Mouse (Mus musculus) hindbrain, postnatal 0 days (tissue): ENCODE measurements around the gene Lsm4. TPM values are rescaled to one million over a fixed set of nuclear protein-coding genes. Genes with fewer than 3 reads are reported as not detected.

Experiments used
- ATAC-seq: fragments of 200-750 bp; cut with Nextera tagmentation; 2 replicates; pipeline ENCODE4 v1.8.0; 2017; ENCODE audit warnings: mild to moderate bottlenecking, moderate TSS enrichment, moderate library complexity
- DNase-seq: peaks from one replicate; pipeline ENCODE4 v3.0.0-alpha.2; 2015; ENCODE audit warnings: low spot score
- H3K27ac ChIP-seq: fragments of 300-500 bp; sonication (generic); 2 replicates; pipeline ENCODE4 v1.5.1; 2014; ENCODE audit warnings: mild to moderate bottlenecking
- H3K27me3 ChIP-seq: fragments of 300-500 bp; sonication (generic); 2 replicates; pipeline ENCODE4 v1.6.1; 2014; ENCODE audit warnings: low read length, mixed read lengths; ENCODE audit not compliant: insufficient read depth
- H3K36me3 ChIP-seq: fragments of 300-500 bp; sonication (generic); 2 replicates; pipeline ENCODE4 v1.6.1; 2014; ENCODE audit warnings: low read length, mixed read lengths; ENCODE audit not compliant: insufficient read depth
- H3K4me1 ChIP-seq: fragments of 300-500 bp; sonication (generic); 2 replicates; pipeline ENCODE4 v1.6.1; 2014; ENCODE audit warnings: antibody characterized with exemption, low read length, mixed read lengths; ENCODE audit not compliant: insufficient read depth
- H3K4me2 ChIP-seq: fragments of 300-500 bp; sonication (generic); 2 replicates; pipeline ENCODE4 v1.6.1; 2014; ENCODE audit warnings: low read depth, mild to moderate bottlenecking, low read length, moderate library complexity, mixed read lengths
- H3K4me3 ChIP-seq: fragments of 300-500 bp; sonication (generic); 2 replicates; pipeline ENCODE4 v1.5.1; 2014; ENCODE audit warnings: low read length
- H3K9ac ChIP-seq: fragments of 300-500 bp; sonication (generic); replicated peaks from 2 replicates; pipeline ENCODE4 v1.6.1; 2014; ENCODE audit warnings: mild to moderate bottlenecking, low read length, moderate library complexity, mixed read lengths
- H3K9me3 ChIP-seq: fragments of 300-500 bp; sonication (generic); 2 replicates; pipeline ENCODE4 v1.6.1; 2016; ENCODE audit warnings: low read length, mixed read lengths
- CTCF ChIP-seq: IDR thresholded peaks from 2 replicates; pipeline ENCODE4 v1.5.1; 2016; ENCODE audit warnings: antibody characterized with exemption, control low read depth, low read depth
- WGBS: fragments of 180-500 bp; shearing (Covaris S2); extraction: QIAGEN DNeasy Blood & Tissue Kit; methylation state at CpG from one replicate; pipeline ENCODE4 v1.1.7; 2014; 5-methylcytosine and 5-hydroxymethylcytosine counted together
- polyA plus RNA-seq: library from polyadenylated mRNA; unstranded; fragments of >200 nt; fragmentation: Nextera tagmentation; extraction: Ambion mirVana; gene quantifications from 2 replicates; pipeline ENCODE4 v1.2.1, GENCODE M21; 2015
- total RNA-seq: library from RNA; depleted of rRNA; stranded (reverse); fragments of >200 nt; gene quantifications from 2 replicates; pipeline ENCODE4 v1.2.3, GENCODE M21; 2014

Lsm4 gene
- total and polyA plus RNA-seq, 2 experiments from 2014 or later: 188 to 301 TPM

GRCm38 (mm10) chr8:70647343-70648163 lies 25.5 kb upstream of the Lsm4 start:
- Histone ChIP-seq H3K4me3 (no peak overlapping the region), H3K4me2 (no peak overlapping the region), H3K27ac (0 out of 2 replicates have a peak overlapping the region, but pooled peaks have one; percentile 20), H3K4me1 (peaks cover 17% of the 10 kb centered on the region), H3K9me3 (no peaks in the 10 kb centered on the region), H3K27me3 (no peaks in the 10 kb centered on the region), H3K9ac (no peak overlapping the region; the same call in 1 of the 2 replicates), H3K36me3 (peaks cover 18% of the 10 kb centered on the region; the same call in 1 of the 2 replicates)
- DNase-seq (no peak), ATAC-seq (no peak)
- 47% methylated on average over 8 of the region's 8 CpGs for WGBS
- TF ChIP-seq CTCF: no peak

GRCm38 (mm10) chr8:70648164-70648442 lies 24.9 kb upstream of the Lsm4 start:
- TF ChIP-seq CTCF: no peak
- no peaks in the 10 kb centered on the region for H3K9me3 ChIP-seq
- H3K4me2 ChIP-seq: no peak overlapping the region
- DNase-seq (no peak), ATAC-seq (no peak)
- H3K9ac ChIP-seq: no peak overlapping the region
- no peak overlapping the region for H3K27ac ChIP-seq
- WGBS: 50% methylated on average over 1 of the region's 1 CpGs
- no peaks in the 10 kb centered on the region for H3K27me3 ChIP-seq
- peaks cover 18% of the 10 kb centered on the region; the same call in 1 of the 2 replicates for H3K36me3 ChIP-seq
- no peak overlapping the region for H3K4me3 ChIP-seq
- peaks cover 17% of the 10 kb centered on the region for H3K4me1 ChIP-seq

- WGBS: 50% methylated on average over 3 of the region's 3 CpGs
- peak overlapping the region; percentile 27; the same call in 1 of the 2 replicates for H3K27ac ChIP-seq
Measured at GRCm38 (mm10) chr8:70648921-70649320, 24.1 kb upstream of the Lsm4 start.

DNA sequence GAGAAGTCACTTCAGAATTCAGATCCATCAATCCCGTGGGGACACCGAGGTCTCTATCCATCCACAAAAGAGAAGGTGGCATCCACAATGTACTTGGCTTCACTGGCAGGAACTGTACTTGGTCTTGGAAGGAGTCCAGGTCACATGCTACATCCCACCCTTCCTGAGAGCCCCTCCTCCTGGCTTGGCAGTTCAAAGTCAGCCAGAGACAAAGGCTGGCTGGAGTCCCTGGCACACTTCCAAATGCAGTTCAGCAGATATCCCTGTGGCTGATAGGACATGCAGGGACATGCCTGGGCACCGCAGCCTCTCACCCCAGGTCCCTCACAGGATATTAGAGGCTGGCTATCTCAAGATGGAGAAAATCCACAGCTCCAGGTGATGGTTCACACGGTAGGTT lies 23.7 kb upstream of the Lsm4 start:
- H3K9ac ChIP-seq: no peak overlapping the region
- DNase-seq (peak; percentile 95), ATAC-seq (peak; percentile 76)
- no peak overlapping the region for H3K4me3 ChIP-seq
- H3K4me2 ChIP-seq: no peak overlapping the region
- H3K27me3 ChIP-seq: no peaks in the 10 kb centered on the region
- H3K27ac ChIP-seq: peak overlapping the region; percentile 68
- no peak for TF ChIP-seq CTCF
- WGBS: 18% methylated on average over 4 of the region's 4 CpGs
- H3K36me3 ChIP-seq: peaks cover 18% of the 10 kb centered on the region; the same call in 1 of the 2 replicates
- peaks cover 17% of the 10 kb centered on the region for H3K4me1 ChIP-seq
- no peaks in the 10 kb centered on the region for H3K9me3 ChIP-seq

More at GRCm38 (mm10) chr8:70648921-70649320, 24.1 kb upstream of the Lsm4 start:
- Histone ChIP-seq H3K4me3 (no peak overlapping the region), H3K9ac (no peak overlapping the region), H3K36me3 (peaks cover 18% of the 10 kb centered on the region; the same call in 1 of the 2 replicates), H3K9me3 (no peaks in the 10 kb centered on the region), H3K4me1 (peaks cover 17% of the 10 kb centered on the region), H3K4me2 (no peak overlapping the region), H3K27me3 (no peaks in the 10 kb centered on the region)
- TF ChIP-seq CTCF: no peak
- DNase-seq: no peak
- ATAC-seq: peak; percentile 10; the same call in 1 of the 2 replicates

DNA sequence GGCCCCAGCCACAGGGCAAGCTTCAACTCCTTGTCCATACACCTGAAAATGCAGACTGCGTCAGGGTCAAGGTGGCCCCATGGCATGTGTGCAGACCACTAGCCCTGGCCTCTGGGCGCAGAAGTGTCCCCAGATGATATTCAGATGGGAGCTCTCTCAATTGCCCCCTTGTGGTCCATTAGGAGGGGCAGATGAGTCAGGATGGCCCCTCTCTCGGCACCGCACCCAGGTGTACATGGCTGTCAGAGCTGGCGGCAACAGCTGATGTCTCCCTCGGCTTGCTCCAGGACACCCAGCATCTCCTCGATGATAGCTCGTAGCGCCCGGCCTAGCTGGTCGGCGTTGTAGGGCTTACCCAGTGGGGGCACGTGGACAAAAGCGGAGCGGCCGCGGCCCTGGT lies 22.7 kb upstream of the Lsm4 start:
- Histone ChIP-seq H3K36me3 (peaks cover 22% of the 10 kb centered on the region), H3K27ac (no peak overlapping the region), H3K9me3 (no peaks in the 10 kb centered on the region), H3K9ac (no peak overlapping the region), H3K4me2 (no peak overlapping the region), H3K4me3 (no peak overlapping the region), H3K4me1 (peaks cover 17% of the 10 kb centered on the region), H3K27me3 (no peaks in the 10 kb centered on the region)
- WGBS: 92% methylated on average over 17 of the region's 17 CpGs
- ATAC-seq (no peak), DNase-seq (no peak)
- TF ChIP-seq CTCF: no peak

- peaks cover 34% of the 10 kb centered on the region for H3K36me3 ChIP-seq
- H3K4me1 ChIP-seq: peaks cover 12% of the 10 kb centered on the region
- H3K4me3 ChIP-seq: no peak overlapping the region
- WGBS: 42% methylated on average over 2 of the region's 2 CpGs
- DNase-seq (no peak), ATAC-seq (no peak)
- H3K9me3 ChIP-seq: no peaks in the 10 kb centered on the region
- H3K27ac ChIP-seq: no peak overlapping the region
- no peak overlapping the region for H3K9ac ChIP-seq
- no peak overlapping the region for H3K4me2 ChIP-seq
- no peaks in the 10 kb centered on the region for H3K27me3 ChIP-seq
- TF ChIP-seq CTCF: peak; percentile 73
Measured at GRCm38 (mm10) chr8:70653226-70653625, 19.8 kb upstream of the Lsm4 start.

- Histone ChIP-seq H3K4me3 (no peak overlapping the region), H3K9ac (no peak overlapping the region), H3K27me3 (no peaks in the 10 kb centered on the region), H3K36me3 (peaks cover 34% of the 10 kb centered on the region), H3K4me2 (no peak overlapping the region), H3K4me1 (peaks cover 17% of the 10 kb centered on the region), H3K9me3 (no peaks in the 10 kb centered on the region), H3K27ac (no peak overlapping the region)
- no peak for TF ChIP-seq CTCF
- no peak for ATAC-seq
- 67% methylated on average over 1 of the region's 1 CpGs for WGBS
- no peak for DNase-seq
Measured at GRCm38 (mm10) chr8:70654121-70654520, 18.9 kb upstream of the Lsm4 start.
